Comparison of ENCODE assay signal across 11 mouse cellular contexts in genomic region chr12:109745731-109746484, GRCm38 (mm10).
A peak's percentile ranks its signal among the peaks of the same experiment; 100 is the strongest.
DNase-seq lines count a peak whose midpoint lies in the region; ATAC-seq and TF ChIP-seq lines count a peak whose summit lies in the region.
"Had no signal": no experiment of that assay in that cellular context is flagged by ENCODE, and none has a peak within 500 bp of the region (broad histone marks: within the 10 kb centered on the region; RNA-seq: fewer than 3 reads in every experiment).

No protein-coding gene starts in this region.

- peak; percentile 72 for DNase-seq in intestine, embryonic 14.5 days (ENCODE audit: low spot score)
- DNase-seq in brain, embryonic 14.5 days (ENCODE audit: low read depth) = peak; percentile 93
- peak; percentile 85 for DNase-seq in midbrain, embryonic 11.5 days (ENCODE audit: low spot score, missing footprints)
- DNase-seq in cerebellum, adult 9-11 months = no peak
- DNase-seq in ovary, postnatal 14 days (ENCODE audit: low spot score) = no peak
- DNase-seq: gastrocnemius, postnatal 14 days; kidney, postnatal 10 days had no signal

- H3K9ac ChIP-seq in intestine, embryonic 14.5 days (ENCODE audit: low read length) = no peak overlapping the region
- H3K9ac ChIP-seq in intestine, postnatal 0 days (ENCODE audit: low read depth, low read length) = no peak overlapping the region
- no peak overlapping the region for H3K9ac ChIP-seq in forebrain, embryonic 15.5 days (replicated peaks)
- no peak overlapping the region for H3K9ac ChIP-seq in midbrain, embryonic 11.5 days (ENCODE audit: low read length)
- no peak overlapping the region for H3K9ac ChIP-seq in heart, embryonic 11.5 days (ENCODE audit: low read depth, low read length)
- H3K9ac ChIP-seq: liver, embryonic 14.5 days had no signal

- no peak for TF ChIP-seq POLR2A in brain, embryonic 14.5 days (IDR thresholded peaks at IDR 0.05; ENCODE audit: borderline replicate concordance, extremely low read depth, insufficient read depth, insufficient read length, poor library complexity, severe bottlenecking)

- H3K9me3 ChIP-seq in intestine, embryonic 14.5 days (ENCODE audit: control insufficient read depth, low read length) = no peaks in the 10 kb centered on the region
- no peaks in the 10 kb centered on the region for H3K9me3 ChIP-seq in intestine, postnatal 0 days (ENCODE audit: control insufficient read depth)
- no peaks in the 10 kb centered on the region for H3K9me3 ChIP-seq in forebrain, embryonic 15.5 days
- H3K9me3 ChIP-seq in midbrain, embryonic 11.5 days (ENCODE audit: control insufficient read depth, low read length) = no peaks in the 10 kb centered on the region
- no peaks in the 10 kb centered on the region for H3K9me3 ChIP-seq in heart, embryonic 11.5 days (replicated peaks; ENCODE audit: control insufficient read depth, low read length)

- no peak for TF ChIP-seq CTCF in intestine, postnatal 0 days (IDR thresholded peaks at IDR 0.05; ENCODE audit: low read depth)
- TF ChIP-seq CTCF in brain, embryonic 14.5 days (IDR thresholded peaks at IDR 0.05; ENCODE audit: borderline replicate concordance, extremely low read depth, insufficient read depth, insufficient read length) = no peak

- peaks cover 28% of the 10 kb centered on the region for H3K36me3 ChIP-seq in intestine, embryonic 14.5 days (ENCODE audit: control insufficient read depth, insufficient read depth, low read length)
- no peaks in the 10 kb centered on the region for H3K36me3 ChIP-seq in intestine, postnatal 0 days (ENCODE audit: control insufficient read depth, insufficient read depth)
- peaks cover 15% of the 10 kb centered on the region; the same call in 1 of the 2 replicates for H3K36me3 ChIP-seq in forebrain, embryonic 15.5 days
- H3K36me3 ChIP-seq in midbrain, embryonic 11.5 days (ENCODE audit: control insufficient read depth, insufficient read depth, low read length) = peaks cover 2% of the 10 kb centered on the region; the same call in 1 of the 2 replicates
- H3K36me3 ChIP-seq in heart, embryonic 11.5 days (ENCODE audit: control insufficient read depth, insufficient read depth, low read length) = peaks cover 3% of the 10 kb centered on the region; the same call in 1 of the 2 replicates

- peak overlapping the region; percentile 79 for H3K27ac ChIP-seq in intestine, embryonic 14.5 days (ENCODE audit: low read depth)
- no peak overlapping the region for H3K27ac ChIP-seq in intestine, postnatal 0 days (ENCODE audit: low read depth, low read length)
- H3K27ac ChIP-seq in forebrain, embryonic 15.5 days (replicated peaks) = peak overlapping the region; percentile 65
- H3K27ac ChIP-seq in midbrain, embryonic 11.5 days (ENCODE audit: low read depth, low read length) = no peak overlapping the region
- no peak overlapping the region for H3K27ac ChIP-seq in heart, embryonic 11.5 days (ENCODE audit: low read depth, low read length)
- H3K27ac ChIP-seq: liver, embryonic 14.5 days had no signal

- WGBS in intestine, embryonic 14.5 days = 35% methylated on average over 15 of the region's 15 CpGs
- WGBS in intestine, postnatal 0 days = 61% methylated on average over 15 of the region's 15 CpGs
- 19% methylated on average over 15 of the region's 15 CpGs for WGBS in forebrain, embryonic 15.5 days
- 58% methylated on average over 15 of the region's 15 CpGs for WGBS in midbrain, embryonic 11.5 days
- WGBS in heart, embryonic 11.5 days (ENCODE audit: insufficient replicate concordance) = 63% methylated on average over 15 of the region's 15 CpGs

- H3K27me3 ChIP-seq in intestine, embryonic 14.5 days (replicated peaks; ENCODE audit: control insufficient read depth, insufficient read depth, low read length) = no peaks in the 10 kb centered on the region
- H3K27me3 ChIP-seq in intestine, postnatal 0 days (replicated peaks; ENCODE audit: control insufficient read depth, insufficient read depth, low read length) = peaks cover 5% of the 10 kb centered on the region; the same call in 1 of the 2 replicates
- H3K27me3 ChIP-seq in forebrain, embryonic 15.5 days = no peaks in the 10 kb centered on the region
- no peaks in the 10 kb centered on the region for H3K27me3 ChIP-seq in midbrain, embryonic 11.5 days (ENCODE audit: control insufficient read depth, insufficient read depth, low read length)
- no peaks in the 10 kb centered on the region for H3K27me3 ChIP-seq in heart, embryonic 11.5 days (ENCODE audit: control insufficient read depth, insufficient read depth, low read length)

- peaks cover 51% of the 10 kb centered on the region for H3K4me1 ChIP-seq in intestine, embryonic 14.5 days (replicated peaks; ENCODE audit: control insufficient read depth, insufficient read depth, low read length)
- H3K4me1 ChIP-seq in intestine, postnatal 0 days (replicated peaks; ENCODE audit: control insufficient read depth, insufficient read depth, low read length) = peaks cover 3% of the 10 kb centered on the region; the same call in 1 of the 2 replicates
- peaks cover 51% of the 10 kb centered on the region for H3K4me1 ChIP-seq in forebrain, embryonic 15.5 days
- peaks cover 24% of the 10 kb centered on the region for H3K4me1 ChIP-seq in midbrain, embryonic 11.5 days (ENCODE audit: control insufficient read depth, insufficient read depth, low read length)
- peaks cover 13% of the 10 kb centered on the region for H3K4me1 ChIP-seq in heart, embryonic 11.5 days (ENCODE audit: control insufficient read depth, insufficient read depth, low read length)

- H3K4me3 ChIP-seq in intestine, embryonic 14.5 days (ENCODE audit: low read depth, low read length) = no peak overlapping the region
- H3K4me3 ChIP-seq in intestine, postnatal 0 days (ENCODE audit: low read depth, low read length) = no peak overlapping the region
- no peak overlapping the region for H3K4me3 ChIP-seq in forebrain, embryonic 15.5 days
- H3K4me3 ChIP-seq in midbrain, embryonic 11.5 days (ENCODE audit: low read depth, low read length) = no peak overlapping the region
- H3K4me3 ChIP-seq in heart, embryonic 11.5 days (ENCODE audit: low read depth, low read length) = no peak overlapping the region

- H3K4me2 ChIP-seq in intestine, embryonic 14.5 days (ENCODE audit: low read length) = no peak overlapping the region
- no peak overlapping the region for H3K4me2 ChIP-seq in intestine, postnatal 0 days (replicated peaks; ENCODE audit: low read depth)
- 0 out of 2 replicates have a peak overlapping the region, but pooled peaks have one; percentile 1 for H3K4me2 ChIP-seq in forebrain, embryonic 15.5 days (replicated peaks)
- H3K4me2 ChIP-seq in midbrain, embryonic 11.5 days = no peak overlapping the region
- H3K4me2 ChIP-seq in heart, embryonic 11.5 days = no peak overlapping the region

- ATAC-seq in intestine, embryonic 14.5 days (replicated peaks; ENCODE audit: low FRiP score, low TSS enrichment, low read depth) = no peak; the same call in 1 of the 2 replicates
- ATAC-seq in intestine, postnatal 0 days = no peak
- peak; percentile 67 for ATAC-seq in forebrain, embryonic 15.5 days (replicated peaks)
- ATAC-seq in midbrain, embryonic 11.5 days (ENCODE audit: low FRiP score) = peak; percentile 36; the same call in 1 of the 2 replicates
- ATAC-seq in heart, embryonic 11.5 days (replicated peaks; ENCODE audit: insufficient number of reproducible peaks, low FRiP score, low TSS enrichment) = no peak

Comparison
In these comparisons a context has a peak if more than half of its experiments do, and no peak if none do; other contexts are left out.
1. H3K27ac ChIP-seq: peak in intestine, embryonic 14.5 days (single experiment) and forebrain, embryonic 15.5 days (single experiment); none in intestine, postnatal 0 days (single experiment), midbrain, embryonic 11.5 days (single experiment) and heart, embryonic 11.5 days (single experiment).
2. ATAC-seq: peak in forebrain, embryonic 15.5 days (single experiment) and midbrain, embryonic 11.5 days (single experiment); none in intestine, embryonic 14.5 days (single experiment), intestine, postnatal 0 days (single experiment) and heart, embryonic 11.5 days (single experiment).
3. DNase-seq: peak in intestine, embryonic 14.5 days (single experiment), brain, embryonic 14.5 days (single experiment) and midbrain, embryonic 11.5 days (single experiment); none in cerebellum, adult 9-11 months (single experiment) and ovary, postnatal 14 days (single experiment).